In the genomic region with DNA sequence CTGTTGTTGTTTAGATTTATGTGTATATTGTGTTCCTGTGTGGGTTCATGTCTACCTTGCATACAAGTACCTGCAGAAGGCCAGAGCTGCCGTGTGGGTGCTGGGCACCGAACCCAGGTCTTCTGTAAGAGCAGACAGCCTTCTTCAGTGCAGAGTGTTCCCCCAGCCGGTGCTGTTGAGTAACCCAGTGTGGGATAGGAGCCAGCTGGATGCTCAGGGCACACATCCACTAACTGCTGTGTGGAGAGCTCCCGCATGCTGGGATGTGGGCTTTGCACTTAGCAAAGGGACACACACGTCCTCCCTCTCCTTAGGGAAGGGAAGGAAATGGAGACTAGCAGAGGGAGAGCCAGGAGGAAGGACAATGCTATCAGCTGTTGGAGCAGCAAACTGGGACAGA, we compare ENCODE assay signal across 17 mouse cellular contexts. TPM values are rescaled to one million over a fixed set of nuclear protein-coding genes. Genes with fewer than 3 reads are reported as not detected.
A peak's percentile ranks its signal among the peaks of the same experiment; 100 is the strongest.
DNase-seq lines count a peak whose midpoint lies in the region; ATAC-seq lines count a peak whose summit lies in the region.
"Had no signal": no experiment of that assay in that cellular context is flagged by ENCODE, and none has a peak within 500 bp of the region (broad histone marks: within the 10 kb centered on the region; RNA-seq: fewer than 3 reads in every experiment).

No protein-coding gene starts in this region.

- H3K27me3 ChIP-seq in liver, embryonic 16.5 days (ENCODE audit: control insufficient read depth, insufficient read depth, low read depth, low read length), result no peaks in the 10 kb centered on the region
- no peaks in the 10 kb centered on the region for H3K27me3 ChIP-seq in liver, embryonic 12.5 days (replicated peaks)
- no peaks in the 10 kb centered on the region for H3K27me3 ChIP-seq in forebrain, embryonic 12.5 days
- H3K27me3 ChIP-seq: heart, embryonic 13.5 days; liver, embryonic 13.5 days; stomach, embryonic 15.5 days had no signal

- ATAC-seq in liver, embryonic 16.5 days (ENCODE audit: low read depth), result 0 out of 2 replicates have a peak, but pooled peaks have one; percentile 37
- no peak for ATAC-seq in liver, embryonic 12.5 days
- no peak for ATAC-seq in forebrain, embryonic 12.5 days (ENCODE audit: low FRiP score)
- ATAC-seq: forebrain, postnatal 0 days had no signal

- DNase-seq in adrenal gland, adult (ENCODE audit: inconsistent age in 2 of 2, low spot score in 1 of 2), result peak; percentile 76 to 77
- DNase-seq in adrenal gland, adult 8-10 months, result no peak
- peak; percentile 89 for DNase-seq in adipocyte (ENCODE audit: low spot score)
- peak; percentile 68 for DNase-seq in layer of hippocampus, adult 9-11 months
- DNase-seq in embryo, embryonic 9.5 days (ENCODE audit: extremely low spot score), result no peak
- DNase-seq: cerebellum, adult 8-10 months; forebrain, postnatal 0 days; gastrocnemius, postnatal 25 days; kidney, postnatal 36 days; liver, embryonic 13.5 days had no signal

- H3K4me3 ChIP-seq in liver, embryonic 16.5 days (ENCODE audit: low read depth, low read length), result no peak overlapping the region
- no peak overlapping the region for H3K4me3 ChIP-seq in liver, embryonic 12.5 days
- no peak overlapping the region for H3K4me3 ChIP-seq in forebrain, embryonic 12.5 days (replicated peaks)
- H3K4me3 ChIP-seq: heart, embryonic 13.5 days; liver, embryonic 13.5 days; myocyte; stomach, embryonic 15.5 days had no signal

- H3K36me3 ChIP-seq in liver, embryonic 16.5 days (ENCODE audit: control insufficient read depth, insufficient read depth), result peaks cover 66% of the 10 kb centered on the region
- H3K36me3 ChIP-seq in liver, embryonic 12.5 days, result peaks cover 96% of the 10 kb centered on the region
- peaks cover 92% of the 10 kb centered on the region for H3K36me3 ChIP-seq in forebrain, embryonic 12.5 days (replicated peaks)

- H3K27ac ChIP-seq in liver, embryonic 16.5 days (ENCODE audit: low read length), result no peak overlapping the region
- no peak overlapping the region for H3K27ac ChIP-seq in liver, embryonic 12.5 days
- H3K27ac ChIP-seq in forebrain, embryonic 12.5 days, result no peak overlapping the region
- H3K27ac ChIP-seq: heart, embryonic 13.5 days; liver, embryonic 13.5 days; stomach, embryonic 15.5 days had no signal

- H3K4me2 ChIP-seq in liver, embryonic 16.5 days (ENCODE audit: low read depth, low read length), result no peak overlapping the region
- no peak overlapping the region for H3K4me2 ChIP-seq in liver, embryonic 12.5 days
- no peak overlapping the region for H3K4me2 ChIP-seq in forebrain, embryonic 12.5 days
- H3K4me2 ChIP-seq: heart, embryonic 13.5 days; liver, embryonic 13.5 days; midbrain, embryonic 11.5 days; stomach, embryonic 15.5 days had no signal

- H3K9ac ChIP-seq in liver, embryonic 16.5 days (ENCODE audit: low read depth, low read length), result no peak overlapping the region
- H3K9ac ChIP-seq in liver, embryonic 12.5 days, result no peak overlapping the region
- no peak overlapping the region for H3K9ac ChIP-seq in forebrain, embryonic 12.5 days
- H3K9ac ChIP-seq: forebrain, postnatal 0 days; heart, embryonic 13.5 days; liver, embryonic 13.5 days; stomach, embryonic 15.5 days had no signal

- no peaks in the 10 kb centered on the region for H3K4me1 ChIP-seq in liver, embryonic 16.5 days (ENCODE audit: control insufficient read depth, low read depth, low read length)
- no peaks in the 10 kb centered on the region for H3K4me1 ChIP-seq in liver, embryonic 12.5 days
- H3K4me1 ChIP-seq in forebrain, embryonic 12.5 days, result no peaks in the 10 kb centered on the region
- H3K4me1 ChIP-seq: heart, embryonic 13.5 days; liver, embryonic 13.5 days; stomach, embryonic 15.5 days had no signal

- WGBS in liver, embryonic 16.5 days (ENCODE audit: insufficient replicate concordance), result 76% methylated on average over 5 of the region's 5 CpGs
- WGBS in liver, embryonic 12.5 days (ENCODE audit: insufficient replicate concordance), result 86% methylated on average over 5 of the region's 5 CpGs
- WGBS in forebrain, embryonic 12.5 days, result 91% methylated on average over 5 of the region's 5 CpGs

- no peaks in the 10 kb centered on the region for H3K9me3 ChIP-seq in liver, embryonic 16.5 days (replicated peaks; ENCODE audit: control insufficient read depth, low read length)
- no peaks in the 10 kb centered on the region for H3K9me3 ChIP-seq in liver, embryonic 12.5 days (replicated peaks)
- H3K9me3 ChIP-seq in forebrain, embryonic 12.5 days, result no peaks in the 10 kb centered on the region
- H3K9me3 ChIP-seq: heart, embryonic 13.5 days; liver, embryonic 13.5 days; stomach, embryonic 15.5 days had no signal

RNA-seq across cellular contexts. Expression of gene Tmem116, which starts 13.6 kb away (rescaled TPM):
- total RNA-seq in adrenal gland, adult 8-10 months (2022), result 1 to 10 TPM; 3.2 to 7.3 (median 4.5) TPM
- 0.98 and 1.2 TPM in 2 replicates for polyA plus RNA-seq in liver, embryonic 16.5 days (2015; fragmentation: Nextera tagmentation; extraction: Ambion mirVana)
- polyA plus RNA-seq in liver, embryonic 12.5 days (2016; fragmentation: Nextera tagmentation; extraction: Ambion mirVana), result 0.64 and 0.74 TPM in 2 replicates
- 0.72 and 1.8 TPM in 2 replicates for polyA plus RNA-seq in forebrain, embryonic 12.5 days (2016; fragmentation: Nextera tagmentation; extraction: Ambion mirVana)

RNA-seq across cellular contexts. Expression of gene Erp29, which starts 14.2 kb away (rescaled TPM):
- 100 to 1,000 TPM; 105 to 121 (median 115) TPM for total RNA-seq in adrenal gland, adult 8-10 months (2022)
- polyA plus RNA-seq in liver, embryonic 16.5 days (2015; fragmentation: Nextera tagmentation; extraction: Ambion mirVana), result 80.4 and 86.0 TPM in 2 replicates
- 103 TPM in 2 replicates for polyA plus RNA-seq in liver, embryonic 12.5 days (2016; fragmentation: Nextera tagmentation; extraction: Ambion mirVana)
- 103 and 115 TPM in 2 replicates for polyA plus RNA-seq in forebrain, embryonic 12.5 days (2016; fragmentation: Nextera tagmentation; extraction: Ambion mirVana)

RNA-seq across cellular contexts. Expression of gene Naa25, which starts 40.4 kb away (rescaled TPM):
- total RNA-seq in adrenal gland, adult 8-10 months (2022), result 10 to 100 TPM; 33.4 to 40.0 (median 35.9) TPM
- 16.8 and 19.0 TPM in 2 replicates for polyA plus RNA-seq in liver, embryonic 16.5 days (2015; fragmentation: Nextera tagmentation; extraction: Ambion mirVana)
- 41.2 and 42.7 TPM in 2 replicates for polyA plus RNA-seq in liver, embryonic 12.5 days (2016; fragmentation: Nextera tagmentation; extraction: Ambion mirVana)
- polyA plus RNA-seq in forebrain, embryonic 12.5 days (2016; fragmentation: Nextera tagmentation; extraction: Ambion mirVana), result 49.3 and 51.4 TPM in 2 replicates

RNA-seq across cellular contexts. Expression of gene Trafd1, which starts 52.7 kb away (rescaled TPM):
- 10 to 100 TPM; 37.0 to 67.7 (median 52.0) TPM for total RNA-seq in adrenal gland, adult 8-10 months (2022)
- 24.5 and 24.8 TPM in 2 replicates for polyA plus RNA-seq in liver, embryonic 16.5 days (2015; fragmentation: Nextera tagmentation; extraction: Ambion mirVana)
- 23.7 and 25.7 TPM in 2 replicates for polyA plus RNA-seq in liver, embryonic 12.5 days (2016; fragmentation: Nextera tagmentation; extraction: Ambion mirVana)
- polyA plus RNA-seq in forebrain, embryonic 12.5 days (2016; fragmentation: Nextera tagmentation; extraction: Ambion mirVana), result 103 and 109 TPM in 2 replicates

Comparison
In these comparisons a context has a peak if more than half of its experiments do, and no peak if none do; other contexts are left out.
1. DNase-seq: peak in adrenal gland, adult (2 of 2), adipocyte (single experiment) and layer of hippocampus, adult 9-11 months (single experiment); none in adrenal gland, adult 8-10 months (single experiment) and embryo, embryonic 9.5 days (single experiment).